Mouse (Mus musculus) stomach, postnatal 0 days (tissue): Measurements from ENCODE around the gene Shc2. TPM values are rescaled to one million over a fixed set of nuclear protein-coding genes. Genes with fewer than 3 reads are reported as not detected.

Source experiments
- ATAC-seq: fragments of 200-750 bp; cut with Nextera tagmentation; 2 replicates; pipeline ENCODE4 v1.8.0; 2017; ENCODE audit not compliant: low FRiP score, low TSS enrichment
- DNase-seq: peaks from one replicate; pipeline ENCODE4 v3.0.0-alpha.2; 2016; ENCODE audit warnings: low spot score
- H3K27ac ChIP-seq: fragments of 300-500 bp; sonication (generic); replicated peaks from 2 replicates; pipeline ENCODE4 v1.5.1; 2014; ENCODE audit warnings: mild to moderate bottlenecking, control low read depth
- H3K27me3 ChIP-seq: fragments of 300-500 bp; sonication (generic); 2 replicates; pipeline ENCODE4 v1.6.1; 2014; ENCODE audit warnings: low read length; ENCODE audit not compliant: control insufficient read depth, insufficient read depth
- H3K36me3 ChIP-seq: fragments of 300-500 bp; sonication (generic); 2 replicates; pipeline ENCODE4 v1.6.1; 2014; ENCODE audit warnings: low read length, mixed read lengths; ENCODE audit not compliant: control insufficient read depth, insufficient read depth
- H3K4me1 ChIP-seq: fragments of 300-500 bp; sonication (generic); replicated peaks from 2 replicates; pipeline ENCODE4 v1.6.1; 2014; ENCODE audit warnings: antibody characterized with exemption; ENCODE audit not compliant: control insufficient read depth, insufficient read depth
- H3K4me2 ChIP-seq: fragments of 300-500 bp; sonication (generic); replicated peaks from 2 replicates; pipeline ENCODE4 v1.6.1; 2014; ENCODE audit warnings: low read depth, mild to moderate bottlenecking, control low read depth, moderate library complexity
- H3K4me3 ChIP-seq: fragments of 300-500 bp; sonication (generic); 2 replicates; pipeline ENCODE4 v1.5.1; 2014; ENCODE audit warnings: low read depth, low read length, control low read depth
- H3K9ac ChIP-seq: fragments of 300-500 bp; sonication (generic); 2 replicates; pipeline ENCODE4 v1.6.1; 2014; ENCODE audit warnings: mild to moderate bottlenecking, low read length, control low read depth, mixed read lengths
- H3K9me3 ChIP-seq: fragments of 300-500 bp; sonication (generic); 2 replicates; pipeline ENCODE4 v1.6.1; 2016; ENCODE audit warnings: low read length; ENCODE audit not compliant: control insufficient read depth
- CTCF ChIP-seq: IDR thresholded peaks from 2 replicates; pipeline ENCODE4 v1.5.1; 2016; ENCODE audit warnings: antibody characterized with exemption, low read depth, mild to moderate bottlenecking, moderate library complexity
- EP300 ChIP-seq: optimal IDR thresholded peaks from 2 replicates; pipeline ENCODE3; 2016; ENCODE audit warnings: antibody characterized with exemption
- WGBS: fragments of 180-500 bp; shearing (Covaris S2); extraction: QIAGEN DNeasy Blood & Tissue Kit; methylation state at CpG from one replicate; pipeline ENCODE4 v1.1.7; 2014; 5-methylcytosine and 5-hydroxymethylcytosine counted together
- polyA plus RNA-seq: library from polyadenylated mRNA; unstranded; fragments of >200 nt; fragmentation: Nextera tagmentation; extraction: Ambion mirVana; gene quantifications from 2 replicates; pipeline ENCODE4 v1.2.1, GENCODE M21; 2015

Gene Shc2
- polyA plus RNA-seq, 1 experiment from 2014 or later: 2.7 TPM

DNA sequence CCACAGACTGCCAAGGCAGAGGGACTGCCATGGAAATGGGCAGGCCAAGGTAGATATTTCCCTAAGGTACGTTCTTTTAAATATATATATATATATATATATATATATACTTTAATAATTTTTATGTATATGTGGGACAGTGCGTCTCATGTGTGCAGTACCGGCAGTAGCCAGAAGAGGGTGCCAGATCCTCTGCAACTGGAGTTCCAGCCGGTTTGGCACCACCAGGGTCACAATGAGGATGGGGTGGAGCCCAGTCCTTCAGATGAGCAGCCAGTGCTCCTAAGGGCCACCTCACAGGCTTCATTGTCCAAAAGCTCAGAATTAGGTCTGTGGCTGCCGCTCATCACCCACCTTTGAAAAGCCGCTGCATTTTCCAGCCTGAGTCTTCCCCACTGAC lies 56.9 kb downstream of the Shc2 start:
- H3K27me3 ChIP-seq: no peaks in the 10 kb centered on the region
- H3K4me3 ChIP-seq: no peak overlapping the region
- peak; percentile 66 for TF ChIP-seq CTCF
- no peak for TF ChIP-seq EP300
- no peaks in the 10 kb centered on the region for H3K36me3 ChIP-seq
- no peak overlapping the region for H3K9ac ChIP-seq
- DNase-seq: peak; percentile 55
- H3K9me3 ChIP-seq: no peaks in the 10 kb centered on the region
- H3K4me1 ChIP-seq: no peaks in the 10 kb centered on the region
- 43% methylated on average over 6 of the region's 6 CpGs for WGBS
- no peak for ATAC-seq
- no peak overlapping the region for H3K27ac ChIP-seq
- H3K4me2 ChIP-seq: no peak overlapping the region

DNA sequence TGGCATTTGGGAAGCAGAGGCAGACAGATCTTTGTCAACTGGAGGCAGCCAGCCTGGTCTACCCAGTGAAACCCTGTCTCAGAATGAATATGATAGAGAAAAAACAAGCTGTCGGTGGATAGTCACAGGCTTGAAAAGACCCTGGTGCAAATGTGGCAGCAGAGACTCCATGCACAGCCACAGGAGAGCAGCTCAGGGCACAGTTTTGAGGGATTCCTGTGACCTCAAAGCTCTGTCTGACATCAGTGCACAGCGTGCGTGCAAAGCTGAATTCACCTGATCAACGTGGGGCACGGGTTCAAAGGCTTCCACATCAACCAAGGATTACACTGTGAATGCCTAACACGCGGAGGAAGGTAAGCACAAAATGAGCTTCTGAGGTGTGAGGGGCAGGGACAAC lies 57.4 kb downstream of the Shc2 start:
- no peaks in the 10 kb centered on the region for H3K27me3 ChIP-seq
- no peaks in the 10 kb centered on the region for H3K9me3 ChIP-seq
- 68% methylated on average over 7 of the region's 7 CpGs for WGBS
- DNase-seq: peak; percentile 3
- no peak for TF ChIP-seq EP300
- TF ChIP-seq CTCF: no peak
- H3K4me1 ChIP-seq: no peaks in the 10 kb centered on the region
- no peak overlapping the region for H3K4me2 ChIP-seq
- no peaks in the 10 kb centered on the region for H3K36me3 ChIP-seq
- no peak for ATAC-seq
- H3K9ac ChIP-seq: no peak overlapping the region
- no peak overlapping the region for H3K27ac ChIP-seq
- H3K4me3 ChIP-seq: no peak overlapping the region

- TF ChIP-seq CTCF: no peak
- no peak for TF ChIP-seq EP300
- Histone ChIP-seq H3K4me3 (no peak overlapping the region), H3K9ac (no peak overlapping the region), H3K27me3 (no peaks in the 10 kb centered on the region), H3K4me1 (no peaks in the 10 kb centered on the region), H3K4me2 (no peak overlapping the region), H3K27ac (no peak overlapping the region), H3K36me3 (no peaks in the 10 kb centered on the region), H3K9me3 (no peaks in the 10 kb centered on the region)
- ATAC-seq (no peak), DNase-seq (peak; percentile 9)
- 71% methylated on average over 12 of the region's 12 CpGs for WGBS
Observed at GRCm38 (mm10) chr10:79579781-79580180, 57.9 kb downstream of the Shc2 start.

DNA sequence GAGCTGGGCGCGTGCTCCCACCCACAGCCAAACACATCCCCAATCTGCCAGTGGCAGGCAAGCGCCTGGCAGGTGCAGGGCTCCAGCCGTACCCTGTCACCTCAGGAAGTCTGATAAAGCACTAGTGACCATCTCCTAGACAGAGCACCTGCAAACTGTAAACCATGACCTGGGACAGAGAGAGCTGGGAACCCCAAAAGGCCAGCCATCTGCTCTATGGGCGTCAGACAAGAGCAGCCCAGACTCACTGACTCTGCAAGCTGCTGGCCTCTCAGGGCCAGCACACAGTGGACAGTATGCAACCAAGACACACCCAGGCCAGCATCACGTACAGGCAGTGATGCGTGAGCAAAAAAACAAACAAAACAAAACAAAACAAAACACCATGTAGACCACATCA lies 58.8 kb downstream of the Shc2 start:
- no peak overlapping the region for H3K4me2 ChIP-seq
- WGBS: 62% methylated on average over 7 of the region's 7 CpGs
- no peak overlapping the region for H3K4me3 ChIP-seq
- H3K27ac ChIP-seq: no peak overlapping the region
- no peak for TF ChIP-seq CTCF
- no peak for TF ChIP-seq EP300
- H3K9ac ChIP-seq: no peak overlapping the region
- ATAC-seq: no peak
- no peaks in the 10 kb centered on the region for H3K4me1 ChIP-seq
- DNase-seq: no peak
- H3K9me3 ChIP-seq: no peaks in the 10 kb centered on the region
- H3K27me3 ChIP-seq: no peaks in the 10 kb centered on the region
- H3K36me3 ChIP-seq: no peaks in the 10 kb centered on the region

GRCm38 (mm10) chr10:79578276-79578675 lies 59.4 kb downstream of the Shc2 start:
- H3K9ac ChIP-seq: no peak overlapping the region
- no peaks in the 10 kb centered on the region for H3K4me1 ChIP-seq
- H3K27ac ChIP-seq: no peak overlapping the region
- H3K4me2 ChIP-seq: no peak overlapping the region
- no peaks in the 10 kb centered on the region for H3K27me3 ChIP-seq
- no peak overlapping the region for H3K4me3 ChIP-seq
- no peaks in the 10 kb centered on the region for H3K36me3 ChIP-seq
- no peak for ATAC-seq
- TF ChIP-seq CTCF (no peak), EP300 (no peak)
- WGBS: 76% methylated on average over 9 of the region's 9 CpGs
- DNase-seq: peak; percentile 6
- no peaks in the 10 kb centered on the region for H3K9me3 ChIP-seq

GRCm38 (mm10) chr10:79577376-79577775 lies 60.3 kb downstream of the Shc2 start:
- H3K4me1 ChIP-seq: no peaks in the 10 kb centered on the region
- ATAC-seq: no peak
- no peak overlapping the region for H3K4me3 ChIP-seq

More at GRCm38 (mm10) chr10:79577376-79577775, 60.3 kb downstream of the Shc2 start:
- Histone ChIP-seq H3K27me3 (no peaks in the 10 kb centered on the region), H3K9me3 (no peaks in the 10 kb centered on the region), H3K36me3 (no peaks in the 10 kb centered on the region), H3K9ac (no peak overlapping the region), H3K4me2 (no peak overlapping the region), H3K27ac (no peak overlapping the region)
- peak; percentile 6 for DNase-seq
- WGBS: 70% methylated on average over 4 of the region's 4 CpGs
- TF ChIP-seq EP300: no peak
- TF ChIP-seq CTCF: no peak
